Mouse (Mus musculus): Measurements from ENCODE around the gene Ptprb.

Gene Ptprb

GRCm38 (mm10) chr10:116424921-116425320, 149.6 kb downstream of the Ptprb start:
- peak; percentile 57 for DNase-seq (ENCODE audit: inconsistent ontology term)

GRCm38 (mm10) chr10:116426176-116426575, 150.9 kb downstream of the Ptprb start:
- no peak for DNase-seq (ENCODE audit: inconsistent ontology term)

GRCm38 (mm10) chr10:116428026-116428780, 152.9 kb downstream of the Ptprb start:
- no peak for DNase-seq (ENCODE audit: inconsistent ontology term)

- DNase-seq (ENCODE audit: inconsistent ontology term) = no peak
Observed at GRCm38 (mm10) chr10:116432421-116432820, 157.1 kb downstream of the Ptprb start.

- no peak for DNase-seq (ENCODE audit: inconsistent ontology term)
Observed at GRCm38 (mm10) chr10:116435455-116435854, 160.1 kb downstream of the Ptprb start.

All from Muller cell, postnatal 12 days (primary cell).